Mouse (Mus musculus): ENCODE data around the gene Snx11.
"Not testable (repeated sequence)": the region's sequence is repeated elsewhere in the genome, so short reads cannot be mapped to it uniquely, and the experiment has no call there.

Snx11 gene

GRCm38 (mm10) chr11:96796081-96796480 lies 18.7 kb upstream of the Snx11 start:
- no peak for DNase-seq (ENCODE audit: low spot score in 2 of 2)

- no peak for DNase-seq (ENCODE audit: low spot score in 2 of 2)
These were observed 18.1 kb upstream of the Snx11 start for GRCm38 (mm10) chr11:96795491-96795890.

- DNase-seq (ENCODE audit: low spot score in 2 of 2) = no peak
These were observed 13.3 kb upstream of the Snx11 start for GRCm38 (mm10) chr11:96790681-96791080.

- no peak for DNase-seq (ENCODE audit: low spot score in 2 of 2)
These were observed 12.6 kb upstream of the Snx11 start for GRCm38 (mm10) chr11:96789990-96790389.

- peak; percentile 85 to 86 for DNase-seq (ENCODE audit: low spot score in 2 of 2)
These were observed 11.8 kb upstream of the Snx11 start, which contains the start of gene Cbx1 for GRCm38 (mm10) chr11:96788871-96789795. Gene Cbx1, plus strand, starts transcription at chr11:96789127.

- DNase-seq (ENCODE audit: low spot score in 2 of 2) = no peak
These were observed 9.5 kb upstream of the Snx11 start for GRCm38 (mm10) chr11:96786731-96787450.

- peak; percentile 65 to 82 for DNase-seq (ENCODE audit: low spot score in 2 of 2)
These were observed 7.5 kb upstream of the Snx11 start for GRCm38 (mm10) chr11:96784847-96785246.

- DNase-seq (ENCODE audit: low spot score in 2 of 2) = no peak
These were observed 4.1 kb upstream of the Snx11 start for GRCm38 (mm10) chr11:96781425-96781824.

- no peak for DNase-seq (ENCODE audit: low spot score in 2 of 2)
These were observed 2.9 kb upstream of the Snx11 start for GRCm38 (mm10) chr11:96780306-96780705.

- not testable (repeated sequence) for DNase-seq (ENCODE audit: low spot score in 2 of 2)
These were observed 785 bp upstream of the Snx11 start for GRCm38 (mm10) chr11:96778061-96778627.

- no peak for DNase-seq (ENCODE audit: low spot score in 2 of 2)
These were observed 1.3 kb downstream of the Snx11 start for GRCm38 (mm10) chr11:96776068-96776467.

- no peak for DNase-seq (ENCODE audit: low spot score in 2 of 2)
These were observed 1.7 kb downstream of the Snx11 start for GRCm38 (mm10) chr11:96775665-96776064.

- DNase-seq (ENCODE audit: low spot score in 2 of 2) = no peak
These were observed 2.3 kb downstream of the Snx11 start for GRCm38 (mm10) chr11:96775063-96775462.

- DNase-seq (ENCODE audit: low spot score in 2 of 2) = no peak
These were observed 2.8 kb downstream of the Snx11 start for GRCm38 (mm10) chr11:96774536-96774935.

- no peak for DNase-seq (ENCODE audit: low spot score in 2 of 2)
These were observed 4.9 kb downstream of the Snx11 start for GRCm38 (mm10) chr11:96772413-96772812.

GRCm38 (mm10) chr11:96771274-96771975 lies 5.9 kb downstream of the Snx11 start:
- DNase-seq (ENCODE audit: low spot score in 2 of 2) = no peak

- DNase-seq (ENCODE audit: low spot score in 2 of 2) = no peak
These were observed 9.1 kb downstream of the Snx11 start for GRCm38 (mm10) chr11:96768240-96768639.

GRCm38 (mm10) chr11:96767096-96767495 lies 10.3 kb downstream of the Snx11 start:
- no peak for DNase-seq (ENCODE audit: low spot score in 2 of 2)

- DNase-seq (ENCODE audit: low spot score in 2 of 2) = no peak
These were observed 10.8 kb downstream of the Snx11 start for GRCm38 (mm10) chr11:96766555-96766954.

- no peak for DNase-seq (ENCODE audit: low spot score in 2 of 2)
These were observed 11.7 kb downstream of the Snx11 start for GRCm38 (mm10) chr11:96765645-96766044.

- DNase-seq (ENCODE audit: low spot score in 2 of 2) = no peak
These were observed 12.6 kb downstream of the Snx11 start for GRCm38 (mm10) chr11:96764511-96765350.
